Mouse (Mus musculus) right cerebral cortex, adult 18-20 months (tissue): ENCODE results near the gene Ifnk.

ENCODE experiments used
- DNase-seq: peaks from one replicate; pipeline ENCODE4 v3.0.0; 2022; ENCODE audit warnings: mixed read lengths

The Ifnk gene

DNA sequence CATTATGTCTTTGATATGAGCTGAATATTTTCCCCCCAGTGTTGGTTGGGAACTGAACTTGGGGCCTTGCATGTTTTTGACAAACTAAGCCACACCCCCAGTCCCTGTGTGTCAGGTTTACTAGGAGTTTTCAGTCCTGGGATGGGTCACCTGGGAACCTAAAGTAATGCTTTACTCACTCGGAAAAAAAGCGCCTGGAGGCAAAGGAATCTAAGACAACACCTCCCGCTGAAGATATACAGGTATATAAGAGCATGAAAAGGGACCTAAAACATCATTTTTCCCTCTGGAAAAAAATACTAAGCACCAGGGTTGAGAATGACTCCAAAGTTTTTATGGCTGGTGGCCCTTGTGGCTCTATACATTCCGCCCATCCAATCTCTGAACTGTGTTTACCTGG is at the start of gene Ifnk:
Gene Ifnk, plus strand, starts transcription at position 301 of the 400 bp plus-strand sequence.
- no peak for DNase-seq

DNA sequence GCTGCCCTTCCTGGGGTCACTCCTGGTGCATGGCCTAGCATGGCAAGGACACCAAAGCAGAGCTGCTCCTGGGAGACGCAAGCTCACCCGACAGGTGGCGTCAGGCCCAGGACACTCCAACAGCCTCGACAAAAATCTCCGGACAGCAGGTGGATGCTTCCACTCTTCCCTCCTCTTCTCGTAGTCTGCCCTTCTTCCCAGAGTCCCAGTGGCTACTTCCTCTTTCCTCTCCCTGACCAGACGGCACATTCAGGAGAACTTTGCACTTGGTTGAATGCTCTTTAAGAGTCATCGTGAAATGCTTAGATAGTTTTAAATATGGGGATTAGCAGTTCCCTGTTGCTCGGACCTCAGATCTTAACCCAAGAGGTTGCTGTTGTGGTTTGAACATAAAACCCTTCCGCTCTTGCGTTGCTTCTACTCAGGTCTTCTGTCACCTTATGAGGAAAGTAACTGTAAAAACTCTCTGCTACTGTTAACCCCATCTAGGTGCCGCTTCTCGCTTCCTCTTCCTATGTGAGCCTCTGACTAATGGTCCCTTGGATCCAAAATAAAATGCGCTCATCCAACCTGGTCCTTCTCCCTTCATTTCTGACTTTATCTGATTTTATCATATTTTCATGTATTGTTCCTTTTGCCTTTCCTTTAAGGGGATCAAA is 46.6 kb upstream of the Ifnk start:
- DNase-seq: no peak

DNA sequence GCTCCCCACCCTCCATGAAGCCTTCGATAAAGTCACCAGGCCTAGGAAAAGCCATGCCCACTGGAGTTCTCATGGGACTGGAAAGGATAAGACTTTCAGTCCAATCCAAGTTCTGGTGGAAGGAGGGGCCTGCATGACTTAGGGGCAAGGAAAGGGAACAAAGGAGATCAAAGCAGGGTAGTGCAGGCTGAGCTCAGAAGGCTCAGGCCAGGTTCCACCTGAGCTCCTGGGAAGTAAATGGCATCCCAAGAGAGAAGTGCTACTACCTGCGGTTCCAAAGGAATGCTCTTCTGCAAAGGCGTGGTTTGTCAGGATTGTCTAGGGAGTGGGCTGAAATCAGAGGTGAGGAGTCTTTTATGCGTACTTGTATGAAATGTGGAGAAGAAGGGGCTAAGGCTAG is 39.4 kb upstream of the Ifnk start:
- DNase-seq: no peak

DNA sequence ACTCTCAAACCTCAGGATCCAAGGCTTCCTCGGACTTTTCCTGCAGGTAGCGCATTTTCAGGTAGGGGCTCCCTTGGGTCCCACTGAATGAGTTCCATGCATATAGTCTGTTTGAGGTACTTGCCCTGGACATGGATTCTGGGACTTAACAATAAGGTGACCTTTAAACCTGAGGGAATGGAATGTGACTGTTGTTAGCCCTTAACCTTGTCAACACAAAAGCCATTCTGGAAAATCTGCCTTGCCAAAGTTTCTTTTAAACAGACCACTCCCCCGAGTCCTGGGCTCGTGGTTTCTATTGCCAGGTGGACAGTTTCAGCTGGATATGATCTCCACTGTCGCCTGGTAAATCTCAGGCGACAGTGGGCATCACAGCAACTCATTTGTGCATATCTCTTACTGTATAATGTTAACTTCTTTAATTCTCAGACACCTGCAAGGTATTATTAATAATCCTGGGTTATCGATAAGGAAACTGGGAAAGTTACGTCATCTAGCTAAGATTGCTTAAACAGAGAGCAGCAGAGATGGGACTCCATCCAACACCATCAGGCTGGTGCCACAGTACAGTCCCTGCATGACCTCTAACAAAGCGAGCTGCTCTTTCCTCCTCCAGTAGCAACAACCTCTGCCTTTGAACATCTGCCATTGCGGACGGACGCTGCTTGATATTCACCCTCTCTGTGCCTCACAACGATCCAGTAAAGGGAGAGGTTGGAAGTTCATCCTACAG is 38.2 kb upstream of the Ifnk start:
- DNase-seq: no peak

DNA sequence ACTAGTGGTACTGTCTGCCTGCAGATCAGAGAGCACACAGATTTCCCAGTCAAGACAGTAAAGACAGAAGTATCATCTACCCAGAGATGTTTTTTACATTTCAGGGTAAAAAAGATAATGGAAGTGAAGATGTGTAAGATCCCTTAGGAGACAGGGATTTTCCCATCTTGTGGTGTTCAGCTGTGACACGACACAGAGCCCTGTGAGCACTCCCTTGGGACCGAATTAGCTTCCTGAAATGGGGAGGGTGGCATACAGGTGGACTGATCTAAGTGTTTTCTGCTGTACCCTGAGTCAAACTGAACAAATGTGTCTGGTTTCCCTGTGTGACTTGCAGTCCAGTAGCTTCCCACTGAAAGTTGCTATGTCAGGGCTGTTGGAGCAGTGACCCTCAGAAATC is 36.9 kb upstream of the Ifnk start:
- DNase-seq: no peak

DNA sequence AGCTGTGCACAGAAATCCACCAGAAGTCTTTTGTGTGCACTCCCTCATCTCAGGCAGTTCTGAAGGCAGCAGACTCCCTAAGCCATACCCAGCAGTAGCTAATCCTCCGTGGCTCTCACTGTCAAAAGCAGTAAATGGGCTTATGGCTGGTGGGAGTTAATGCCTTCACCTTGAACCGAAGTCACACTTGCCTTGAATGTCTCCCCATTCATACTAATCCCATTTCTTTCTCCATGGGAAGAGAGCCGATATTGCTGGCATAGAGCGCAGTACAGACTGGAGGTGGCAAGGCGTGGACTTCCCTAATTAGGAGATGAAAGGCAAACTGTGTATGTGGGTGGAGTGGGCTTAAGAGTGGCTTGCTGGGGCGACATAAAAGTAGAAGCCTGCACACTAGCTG is 35.9 kb upstream of the Ifnk start:
- no peak for DNase-seq

DNA sequence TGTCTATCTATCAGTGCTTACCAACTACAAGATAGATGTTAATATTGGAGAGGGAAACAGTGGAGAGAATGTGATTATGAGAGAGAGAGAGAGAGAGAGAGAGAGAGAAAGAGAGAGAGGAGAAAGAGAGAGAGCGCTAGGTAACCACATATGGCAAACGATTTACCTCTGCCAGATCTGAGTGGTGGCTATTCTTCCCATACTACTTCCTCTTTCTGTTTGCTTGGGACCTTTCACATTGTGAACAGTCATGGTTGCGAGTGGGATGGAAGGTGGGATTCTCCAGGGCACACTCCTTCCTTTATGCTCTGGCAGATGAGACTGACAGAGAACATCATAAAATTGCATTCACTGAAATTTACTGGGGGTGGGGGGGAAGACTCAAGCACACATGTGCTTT is 34.7 kb upstream of the Ifnk start:
- DNase-seq: no peak

DNA sequence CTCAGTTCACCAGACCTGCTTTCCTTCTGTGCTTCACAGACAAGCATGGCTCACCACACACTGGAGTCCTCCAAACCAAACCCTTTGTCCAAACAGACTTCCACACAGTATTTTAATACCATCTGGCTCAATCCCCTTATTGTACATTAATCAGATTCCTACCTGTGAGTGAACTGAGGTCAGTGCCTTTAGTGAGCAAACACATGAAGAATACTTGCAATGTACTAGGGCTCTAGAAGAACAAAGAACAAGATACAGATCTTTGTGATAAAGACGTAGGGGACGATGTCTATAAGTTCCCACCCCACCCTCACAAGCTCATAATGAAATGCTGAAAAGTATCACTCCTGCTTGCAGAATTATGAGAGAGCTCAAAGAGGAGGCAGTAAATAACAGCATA is 33.0 kb upstream of the Ifnk start:
- DNase-seq: no peak

DNA sequence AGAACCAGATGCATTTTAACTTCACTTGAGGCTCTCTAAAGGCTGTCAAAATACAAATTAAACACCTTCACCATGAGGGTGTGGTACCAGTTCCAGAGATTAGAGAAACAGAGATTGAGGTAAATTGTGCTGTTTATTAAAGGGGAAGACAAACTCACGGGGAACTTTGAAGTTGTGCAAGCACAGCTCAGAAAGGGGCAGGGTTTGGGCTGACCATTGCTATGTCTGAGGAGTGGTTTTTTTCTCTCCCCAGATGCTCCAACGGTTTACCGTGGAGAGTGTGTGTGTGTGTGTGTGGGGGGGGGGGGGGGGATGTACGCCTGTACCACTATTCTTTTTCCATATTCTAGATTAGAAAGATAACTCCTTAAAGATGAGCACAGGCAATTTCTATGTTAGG is 31.7 kb upstream of the Ifnk start:
- no peak for DNase-seq

DNA sequence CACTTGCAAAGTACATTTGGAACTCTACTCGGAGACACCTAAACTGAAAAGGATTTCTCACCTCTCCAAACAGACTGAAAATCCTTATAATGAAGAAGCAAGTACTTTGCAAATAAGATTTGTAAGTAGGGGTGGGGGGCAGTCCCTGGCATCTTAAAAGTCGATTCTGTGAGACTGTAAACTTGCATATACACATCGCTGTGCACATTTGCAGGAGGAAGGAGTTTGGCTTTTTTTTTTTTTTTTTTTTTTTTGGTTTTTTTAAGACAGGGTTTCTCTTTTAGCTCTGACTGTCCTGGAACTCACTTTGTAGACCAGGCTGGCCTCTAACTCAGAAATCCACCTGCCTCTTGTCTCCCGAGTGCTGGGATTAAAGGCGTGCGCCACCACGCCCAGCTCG is 31.3 kb upstream of the Ifnk start:
- no peak for DNase-seq

DNA sequence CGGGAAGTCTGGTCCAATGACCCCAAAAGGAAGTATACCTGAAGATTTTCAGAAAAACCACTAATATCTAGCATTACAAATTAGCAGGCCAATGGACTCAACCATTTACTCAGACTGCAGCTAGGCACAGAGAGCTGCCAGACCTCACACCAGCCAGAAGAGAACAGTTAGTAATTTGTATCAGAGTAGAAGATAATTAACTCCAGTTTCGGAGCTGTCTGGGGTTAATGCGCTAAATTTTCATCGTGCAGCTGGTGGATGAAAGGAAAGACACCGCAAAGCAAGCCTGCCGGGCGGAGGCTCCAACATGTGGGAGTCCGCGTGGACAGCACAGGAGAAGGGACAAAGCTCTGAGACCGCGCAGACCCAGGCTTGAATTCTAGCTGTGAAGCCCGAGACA is 30.8 kb upstream of the Ifnk start:
- no peak for DNase-seq

DNA sequence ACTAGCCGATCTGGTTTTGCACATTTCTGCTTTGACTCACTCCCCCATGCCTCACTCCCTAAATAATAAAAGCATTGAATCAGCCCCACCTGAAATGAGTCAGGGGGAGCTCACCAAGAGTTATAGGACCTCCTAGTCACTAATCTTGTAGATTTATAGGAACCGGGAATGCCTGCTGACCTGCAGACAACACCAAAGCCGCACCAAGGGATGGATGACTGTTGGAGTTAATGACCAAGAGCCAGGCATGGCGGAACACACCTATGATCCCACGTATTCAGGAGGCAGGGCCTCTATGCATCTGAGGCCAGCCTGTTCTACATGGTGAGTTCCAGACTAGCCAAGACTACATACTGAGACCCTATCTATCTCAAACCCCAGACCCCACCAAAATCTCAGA is 28.8 kb upstream of the Ifnk start:
- no peak for DNase-seq

DNA sequence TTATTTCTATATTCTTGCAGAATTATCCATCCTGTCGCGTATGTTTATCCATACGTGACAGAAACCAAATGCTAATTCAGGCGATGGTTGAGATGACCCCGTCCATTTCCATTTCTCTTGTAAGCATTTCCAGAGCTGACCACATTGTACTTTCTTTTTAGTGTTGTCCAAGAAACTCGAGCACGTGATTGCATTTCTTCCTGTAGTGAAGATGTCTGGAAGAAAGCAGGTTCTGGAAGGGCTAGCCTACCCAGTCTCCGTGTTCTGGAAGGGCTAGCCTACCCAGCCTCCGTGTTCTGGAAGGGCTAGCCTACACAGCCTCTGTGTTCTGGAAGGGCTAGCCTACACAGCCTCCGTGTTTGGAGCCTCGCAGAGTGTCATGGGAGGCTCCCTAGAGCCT is 27.8 kb upstream of the Ifnk start:
- no peak for DNase-seq

DNA sequence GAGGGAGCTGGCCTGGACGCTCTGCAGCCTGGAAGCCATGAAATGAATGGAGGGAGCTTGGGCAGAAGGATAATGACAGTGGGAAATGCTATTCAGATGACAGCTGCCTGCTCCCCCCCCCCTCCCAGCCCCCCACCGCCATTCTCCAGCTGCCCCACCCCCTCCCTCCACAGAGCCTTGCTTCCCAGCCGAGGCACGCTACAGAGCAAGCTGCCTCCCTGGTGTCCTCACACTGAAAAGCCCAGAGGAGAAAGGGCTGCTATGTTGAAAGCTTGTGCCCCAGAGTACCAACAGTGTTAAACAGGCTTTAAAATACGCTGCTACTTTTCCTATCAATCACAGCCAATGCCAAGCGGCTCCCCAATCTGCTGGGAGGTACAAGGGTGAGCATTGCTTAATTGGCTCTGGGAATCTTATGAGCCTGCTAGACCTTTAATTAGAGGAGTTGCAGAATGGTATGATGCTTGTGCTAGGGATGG is 26.5 kb upstream of the Ifnk start:
- DNase-seq: no peak

DNA sequence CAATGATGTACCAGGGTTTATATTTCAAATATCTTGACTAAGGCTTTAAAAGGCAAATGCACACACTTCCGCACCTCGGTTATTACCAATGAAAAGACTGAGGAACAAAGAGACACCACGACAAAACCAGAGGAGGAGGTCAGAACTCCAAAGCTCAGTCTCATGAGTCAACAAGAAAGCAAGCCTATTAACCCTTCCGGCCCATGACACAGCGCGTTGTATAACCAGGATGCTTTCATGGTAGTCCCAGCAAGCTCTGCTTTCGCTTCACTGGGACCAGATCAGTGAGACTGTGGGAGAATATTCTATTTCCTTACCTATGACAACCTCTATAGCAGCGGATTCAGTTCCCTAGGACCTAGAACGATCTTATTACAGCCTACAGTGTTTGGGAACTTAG is 25.1 kb upstream of the Ifnk start:
- no peak for DNase-seq

DNA sequence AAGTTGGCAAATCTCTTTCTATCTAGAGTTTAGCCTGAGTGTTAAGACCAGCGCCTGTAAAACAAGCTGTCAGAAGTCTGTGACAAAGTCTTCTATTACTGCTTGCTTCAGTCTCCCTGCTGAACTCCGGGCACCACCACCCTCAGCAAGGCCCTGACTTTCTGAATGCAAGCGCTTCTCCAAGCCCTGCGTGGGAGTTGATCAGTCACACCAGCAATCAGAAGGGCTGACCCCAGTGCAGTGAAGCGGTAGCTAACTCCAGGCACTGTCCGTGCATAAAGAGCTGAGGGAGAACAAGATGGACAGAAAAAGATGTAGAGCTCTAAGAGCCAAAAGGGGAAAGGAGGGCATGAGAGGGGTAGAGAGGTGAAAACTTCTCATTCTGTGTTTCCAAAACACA is 24.1 kb upstream of the Ifnk start:
- DNase-seq: no peak

DNA sequence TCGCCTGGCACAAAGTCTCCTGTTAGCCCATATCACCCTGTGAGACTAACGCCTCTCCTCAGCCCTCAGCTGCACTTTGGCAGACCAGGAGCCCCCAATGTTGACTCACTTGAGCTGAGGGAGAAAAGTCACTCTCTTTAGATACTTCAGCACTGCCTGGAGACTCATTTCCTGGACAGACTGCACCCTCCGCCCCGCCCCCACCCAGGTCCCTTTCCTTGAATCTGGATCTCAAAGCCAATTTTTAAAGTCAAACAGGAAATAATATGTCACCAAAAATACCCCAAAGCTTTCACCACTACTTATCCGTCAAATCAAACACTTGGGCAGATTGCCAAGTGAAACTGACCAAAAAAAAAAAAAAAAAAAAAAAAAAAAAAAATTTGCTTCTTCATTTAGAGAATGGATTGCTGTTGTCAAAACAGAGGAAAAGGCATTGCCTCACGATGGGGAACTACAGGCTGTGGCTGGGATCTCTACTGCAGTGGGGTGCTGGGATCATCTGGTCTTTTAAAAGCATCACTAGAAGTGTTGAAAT is 21.4 kb upstream of the Ifnk start:
- no peak for DNase-seq

DNA sequence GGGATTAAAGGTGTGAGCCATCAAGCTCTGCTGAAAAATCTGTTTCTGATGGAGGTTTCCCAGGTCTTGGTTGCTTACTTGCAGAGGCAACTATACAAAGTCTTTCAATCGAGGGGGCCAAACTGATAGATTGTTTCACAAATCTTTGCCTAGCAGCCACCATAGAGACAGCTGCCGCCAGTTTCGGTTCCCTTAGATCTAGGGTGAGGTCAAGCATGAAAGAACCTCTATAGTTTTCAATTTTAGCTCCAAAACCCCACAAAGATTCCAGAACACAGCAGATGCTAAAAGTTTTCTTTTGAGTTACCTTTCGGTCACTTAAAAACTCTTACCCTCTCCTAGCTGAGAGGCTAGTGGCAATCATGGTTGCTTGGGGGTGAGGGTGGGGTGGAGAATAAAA is 20.3 kb upstream of the Ifnk start:
- no peak for DNase-seq

DNA sequence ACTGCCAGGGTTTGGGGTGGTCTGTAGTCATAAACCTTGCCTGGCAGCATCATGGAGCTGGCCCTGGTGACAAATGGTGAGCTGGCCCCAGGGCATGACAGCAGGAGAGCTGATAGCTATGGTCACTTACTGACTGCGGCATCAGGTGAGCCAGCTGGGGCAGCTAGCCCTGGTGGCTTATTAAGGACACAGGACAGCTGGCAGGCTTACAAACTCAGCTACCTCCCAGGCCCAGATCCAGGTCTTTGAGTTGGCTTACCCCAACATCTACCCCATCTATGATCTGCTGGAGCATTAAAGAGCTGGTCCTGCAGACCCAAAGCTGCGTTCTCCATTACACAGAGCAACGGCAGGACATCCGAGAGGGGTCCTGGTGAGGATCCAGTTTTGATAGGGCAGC is 18.4 kb upstream of the Ifnk start:
- DNase-seq: no peak

DNA sequence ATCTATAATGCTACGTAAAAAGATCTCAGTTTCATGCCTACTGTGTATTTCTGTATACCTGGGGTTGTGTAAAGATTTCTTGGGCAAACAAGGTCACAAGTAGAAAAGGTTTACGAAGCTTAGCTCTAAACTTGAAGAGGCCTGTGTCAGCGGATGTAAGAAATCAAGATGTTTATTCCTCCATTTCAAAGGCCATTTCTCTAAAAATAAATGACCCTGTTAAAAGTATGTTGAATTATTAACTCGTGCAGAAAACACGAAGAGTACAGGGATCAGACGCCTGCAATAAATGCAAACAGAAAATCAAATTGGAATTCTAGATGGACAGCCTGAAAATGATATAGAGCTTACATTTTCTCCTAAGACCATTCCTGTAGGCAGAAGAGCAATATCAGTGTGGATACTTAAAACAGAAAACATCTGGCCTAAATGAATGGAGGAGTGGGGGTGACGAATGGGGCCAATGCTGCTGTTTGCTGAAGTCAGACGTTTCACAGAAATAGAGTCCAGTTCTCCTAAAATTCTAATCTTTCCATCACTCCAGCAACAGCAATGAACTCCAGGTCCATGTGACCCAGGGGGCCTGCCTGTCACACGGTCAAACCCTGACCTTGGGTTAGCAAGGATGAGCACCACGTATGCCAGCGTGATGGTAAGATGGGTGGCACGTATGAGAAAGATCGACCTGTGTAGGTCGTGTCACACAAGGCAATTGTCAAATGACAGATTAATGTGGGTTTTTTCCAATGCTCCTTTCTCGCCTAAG is 16.8 kb upstream of the Ifnk start:
- DNase-seq: no peak

DNA sequence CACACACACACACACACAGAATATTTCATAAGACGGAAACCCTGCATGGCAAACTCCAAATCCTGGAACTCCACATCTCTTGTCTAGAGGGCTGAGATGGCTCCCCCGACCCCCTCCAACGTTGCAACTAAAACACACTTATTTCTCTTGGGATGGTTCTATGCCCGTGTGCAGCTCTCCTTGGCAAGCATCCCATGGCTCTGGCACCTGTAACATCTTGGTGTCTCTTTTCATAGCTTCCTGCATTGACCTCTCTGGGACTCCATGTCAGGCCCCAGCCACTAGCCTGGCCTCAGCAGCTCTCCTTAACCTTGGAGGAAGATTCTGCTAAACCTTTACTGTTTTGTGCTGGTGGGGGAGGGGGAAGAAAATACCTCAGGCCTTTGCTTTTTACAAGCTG is 16.1 kb upstream of the Ifnk start:
- DNase-seq: no peak

DNA sequence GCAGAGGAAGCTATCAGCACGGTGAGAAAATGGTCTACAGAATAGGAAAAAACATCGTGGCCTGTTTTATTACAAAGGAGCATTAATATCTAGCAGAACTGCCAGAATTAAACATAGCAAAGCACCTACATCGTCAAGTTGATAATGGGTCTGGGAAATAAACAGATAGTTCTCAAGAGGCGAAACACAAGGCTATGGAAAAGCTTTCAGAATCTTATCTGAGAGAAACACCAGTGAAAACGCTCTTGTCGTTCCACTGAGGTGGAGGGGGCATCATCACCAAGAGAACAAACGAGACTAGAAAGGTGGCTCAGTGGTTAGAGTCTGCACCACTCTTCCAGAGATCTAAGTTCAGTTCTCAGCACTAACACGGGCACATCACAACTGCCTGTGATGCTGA is 14.9 kb upstream of the Ifnk start:
- no peak for DNase-seq

DNA sequence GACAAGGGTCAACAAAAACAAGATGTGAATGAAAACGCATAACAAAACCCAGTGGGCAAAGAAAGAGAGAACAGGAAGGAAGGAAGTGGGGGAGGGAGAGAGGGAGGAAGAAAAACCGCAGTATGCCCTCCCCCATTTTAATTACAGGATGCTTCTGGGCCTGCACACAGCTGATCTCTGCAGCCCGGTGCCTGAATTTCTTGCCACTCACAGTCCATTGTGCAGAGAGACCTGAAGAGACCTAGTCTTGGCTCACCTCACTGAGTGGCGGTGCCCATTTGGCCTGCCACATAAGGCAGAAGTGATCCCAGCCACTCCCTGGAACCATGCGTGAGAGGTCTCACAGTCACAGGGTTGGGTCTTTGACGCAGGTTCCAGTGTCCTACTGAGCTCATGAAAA is 13.8 kb upstream of the Ifnk start:
- no peak for DNase-seq

DNA sequence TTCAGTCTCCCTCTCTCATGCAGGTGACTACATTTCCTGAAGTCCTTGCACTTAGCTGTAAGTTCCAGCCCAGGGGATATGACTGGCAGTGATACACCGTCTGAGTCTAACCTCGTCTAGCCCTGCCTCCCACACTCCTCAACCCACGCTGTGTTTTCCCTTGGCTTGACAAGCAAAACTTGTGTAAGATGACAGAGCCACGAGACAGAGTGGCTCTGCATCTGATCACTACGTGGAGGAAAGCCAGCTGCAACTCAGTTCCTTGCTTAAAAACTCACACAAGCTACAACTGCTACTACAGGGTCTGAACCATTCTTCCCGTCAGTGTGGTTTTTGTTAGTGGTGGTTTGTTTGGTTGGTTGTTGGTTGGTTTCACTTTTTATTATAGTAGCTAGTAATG is 11.5 kb upstream of the Ifnk start:
- DNase-seq: no peak
